Mouse (Mus musculus) lung, embryonic 15.5 days (tissue): ENCODE results near the gene Ssu72. TPM values are rescaled to one million over a fixed set of nuclear protein-coding genes. Genes with fewer than 3 reads are reported as not detected.
A peak's percentile ranks its signal among the peaks of the same experiment; 100 is the strongest.

Experiments
- ATAC-seq: fragments of 200-750 bp; cut with Nextera tagmentation; 2 replicates; pipeline ENCODE4 v1.8.0; 2017; ENCODE audit warnings: moderate number of reproducible peaks, borderline replicate concordance; ENCODE audit not compliant: low FRiP score, low TSS enrichment; ENCODE audit errors: extremely low read depth
- H3K27ac ChIP-seq: fragments of 300-500 bp; sonication (generic); 2 replicates; pipeline ENCODE4 v1.5.1; 2015; ENCODE audit warnings: moderate library complexity, mild to moderate bottlenecking, inconsistent platforms
- H3K27me3 ChIP-seq: fragments of 300-500 bp; sonication (generic); 2 replicates; pipeline ENCODE4 v1.6.1; 2015; ENCODE audit warnings: inconsistent platforms
- H3K36me3 ChIP-seq: fragments of 300-500 bp; sonication (generic); 2 replicates; pipeline ENCODE4 v1.6.1; 2015; ENCODE audit warnings: inconsistent platforms
- H3K4me1 ChIP-seq: fragments of 300-500 bp; sonication (generic); 2 replicates; pipeline ENCODE4 v1.6.1; 2015; ENCODE audit warnings: inconsistent platforms
- H3K4me2 ChIP-seq: fragments of 300-500 bp; sonication (generic); 2 replicates; pipeline ENCODE4 v1.6.1; 2015; ENCODE audit warnings: inconsistent platforms, mild to moderate bottlenecking, moderate library complexity
- H3K4me3 ChIP-seq: fragments of 300-500 bp; sonication (generic); 2 replicates; pipeline ENCODE4 v1.5.1; 2015; ENCODE audit warnings: mild to moderate bottlenecking, inconsistent platforms
- H3K9ac ChIP-seq: fragments of 300-500 bp; sonication (generic); 2 replicates; pipeline ENCODE4 v1.6.1; 2015; ENCODE audit warnings: inconsistent platforms
- H3K9me3 ChIP-seq: fragments of 300-500 bp; sonication (generic); 2 replicates; pipeline ENCODE4 v1.6.1; 2016; ENCODE audit warnings: inconsistent platforms
- WGBS: fragments of 180-500 bp; shearing (Covaris S2); methylation state at CpG from one replicate; pipeline ENCODE4 v1.1.7; 2015; 5-methylcytosine and 5-hydroxymethylcytosine counted together
- polyA plus RNA-seq: library from polyadenylated mRNA; unstranded; fragments of >200 nt; fragmentation: Nextera tagmentation; extraction: Ambion mirVana; gene quantifications from 2 replicates; pipeline ENCODE4 v1.2.1, GENCODE M21; 2015

Gene Ssu72
- polyA plus RNA-seq, 1 experiment from 2014 or later = 150 TPM

DNA sequence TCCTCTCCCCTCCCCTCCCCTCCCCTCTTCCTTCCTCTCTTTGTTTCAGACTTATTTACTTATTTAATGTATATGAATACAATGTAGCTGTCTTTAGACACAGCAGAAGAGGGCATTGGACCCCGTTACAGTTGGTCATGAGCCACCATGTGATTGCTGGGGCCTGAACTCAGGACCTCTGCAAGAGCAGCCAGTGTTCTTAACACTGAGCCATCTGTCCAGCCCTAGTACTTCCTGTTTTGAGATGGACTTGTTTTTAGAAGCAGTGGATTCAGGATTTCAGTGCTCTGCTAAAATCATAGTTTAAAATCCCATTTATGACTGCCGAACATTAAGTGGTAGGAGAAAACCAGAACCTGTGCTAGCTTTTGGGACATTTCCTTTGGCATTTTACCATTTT lies 4.0 kb downstream of the Ssu72 start:
- H3K36me3 ChIP-seq = no peaks in the 10 kb centered on the region
- peak overlapping the region; percentile 25; the same call in 1 of the 2 replicates for H3K27ac ChIP-seq
- no peak overlapping the region for H3K9ac ChIP-seq
- no peak for ATAC-seq
- WGBS = 64% methylated on average over 2 of the region's 2 CpGs
- no peaks in the 10 kb centered on the region for H3K27me3 ChIP-seq
- peaks cover 27% of the 10 kb centered on the region for H3K4me1 ChIP-seq
- no peaks in the 10 kb centered on the region for H3K9me3 ChIP-seq
- no peak overlapping the region for H3K4me3 ChIP-seq
- no peak overlapping the region for H3K4me2 ChIP-seq

- Histone ChIP-seq H3K27ac (peak overlapping the region; percentile 25), H3K9ac (no peak overlapping the region), H3K27me3 (no peaks in the 10 kb centered on the region), H3K4me2 (no peak overlapping the region), H3K36me3 (no peaks in the 10 kb centered on the region), H3K9me3 (no peaks in the 10 kb centered on the region), H3K4me1 (peaks cover 27% of the 10 kb centered on the region), H3K4me3 (no peak overlapping the region)
- no peak for ATAC-seq
Measured at GRCm38 (mm10) chr4:155708988-155709387, 4.4 kb downstream of the Ssu72 start.

- Histone ChIP-seq H3K27me3 (no peaks in the 10 kb centered on the region), H3K36me3 (peaks cover 8% of the 10 kb centered on the region), H3K9me3 (no peaks in the 10 kb centered on the region), H3K27ac (peak overlapping the region; percentile 64), H3K4me3 (no peak overlapping the region), H3K9ac (no peak overlapping the region), H3K4me1 (peaks cover 27% of the 10 kb centered on the region), H3K4me2 (0 out of 2 replicates have a peak overlapping the region, but pooled peaks have one; percentile 3)
- 59% methylated on average over 6 of the region's 6 CpGs for WGBS
- no peak for ATAC-seq
Measured at GRCm38 (mm10) chr4:155710521-155711252, 6.1 kb downstream of the Ssu72 start.

DNA sequence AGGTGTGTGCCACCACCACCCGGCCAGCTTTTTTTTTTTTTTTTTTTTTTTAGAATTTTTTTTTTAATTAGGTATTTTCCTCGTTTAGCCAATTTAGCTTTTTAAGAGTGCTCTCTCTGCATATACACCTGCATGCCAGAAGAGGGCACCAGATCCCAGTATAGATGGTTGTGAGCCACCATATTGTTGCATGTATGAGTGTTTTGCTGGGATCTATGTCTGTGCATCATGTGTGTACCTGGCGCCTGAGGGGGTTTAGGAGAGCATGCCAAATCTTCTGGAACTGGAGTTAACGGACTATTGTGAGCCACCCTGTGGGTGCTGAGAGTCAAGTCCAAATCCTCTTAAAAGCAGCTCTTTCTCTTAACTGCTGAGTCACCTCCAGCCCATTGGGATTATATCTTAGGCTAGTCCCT lies 17.1 kb downstream of the Ssu72 start:
- Histone ChIP-seq H3K36me3 (peaks cover 16% of the 10 kb centered on the region), H3K4me3 (no peak overlapping the region)
- no peak; the same call in 1 of the 2 replicates for ATAC-seq

GRCm38 (mm10) chr4:155727993-155728392 lies 23.4 kb downstream of the Ssu72 start:
- Histone ChIP-seq H3K4me3 (no peak overlapping the region), H3K36me3 (0 out of 2 replicates have a peak, but pooled peaks cover 25% of the 10 kb centered on the region), H3K9me3 (no peaks in the 10 kb centered on the region), H3K4me1 (no peaks in the 10 kb centered on the region), H3K27ac (no peak overlapping the region), H3K27me3 (no peaks in the 10 kb centered on the region), H3K9ac (no peak overlapping the region), H3K4me2 (no peak overlapping the region)
- ATAC-seq = no peak
- 84% methylated on average over 2 of the region's 2 CpGs for WGBS

More for the DNA sequence above, 17.1 kb downstream of the Ssu72 start:
- no peaks in the 10 kb centered on the region for H3K9me3 ChIP-seq
- WGBS = 64% methylated on average over 4 of the region's 4 CpGs
- no peaks in the 10 kb centered on the region for H3K27me3 ChIP-seq
- no peaks in the 10 kb centered on the region for H3K4me1 ChIP-seq
- H3K4me2 ChIP-seq = no peak overlapping the region
- no peak overlapping the region for H3K27ac ChIP-seq
- no peak overlapping the region for H3K9ac ChIP-seq

- Histone ChIP-seq H3K27me3 (no peaks in the 10 kb centered on the region), H3K9ac (no peak overlapping the region), H3K4me1 (peaks cover 15% of the 10 kb centered on the region), H3K36me3 (peaks cover 18% of the 10 kb centered on the region; the same call in 1 of the 2 replicates), H3K9me3 (no peaks in the 10 kb centered on the region), H3K27ac (0 out of 2 replicates have a peak overlapping the region, but pooled peaks have one; percentile 85), H3K4me3 (no peak overlapping the region), H3K4me2 (0 out of 2 replicates have a peak overlapping the region, but pooled peaks have one; percentile 87)
- 79% methylated on average over 10 of the region's 10 CpGs for WGBS
- ATAC-seq = no peak
Measured at GRCm38 (mm10) chr4:155733267-155733666, 28.7 kb downstream of the Ssu72 start.

GRCm38 (mm10) chr4:155734350-155734941 lies 29.8 kb downstream of the Ssu72 start, which contains the start of gene Tmem240:
Tmem240 (plus strand) TSS chr4:155734800.
- under 1% methylated on average over 30 of the region's 35 CpGs for WGBS
- peaks cover 19% of the 10 kb centered on the region for H3K36me3 ChIP-seq
- H3K9ac ChIP-seq = peak within 1 kb of the TSS; percentile 69
- no peaks in the 10 kb centered on the region for H3K9me3 ChIP-seq
- ATAC-seq = peak; percentile 92
- H3K4me1 ChIP-seq = peaks cover 15% of the 10 kb centered on the region
- peak within 1 kb of the TSS; percentile 85 for H3K27ac ChIP-seq
- H3K4me3 ChIP-seq = peak within 1 kb of the TSS; percentile 90
- H3K27me3 ChIP-seq = no peaks in the 10 kb centered on the region
- peak within 1 kb of the TSS; percentile 87 for H3K4me2 ChIP-seq

- WGBS = under 1% methylated on average over 48 of the region's 79 CpGs
- peaks cover 26% of the 10 kb centered on the region for H3K36me3 ChIP-seq
Measured at GRCm38 (mm10) chr4:155734951-155735702, 30.5 kb downstream of the Ssu72 start.

GRCm38 (mm10) chr4:155735788-155736187 lies 31.2 kb downstream of the Ssu72 start:
- no peak overlapping the region for H3K27ac ChIP-seq

More at GRCm38 (mm10) chr4:155734951-155735702, 30.5 kb downstream of the Ssu72 start:
- Histone ChIP-seq H3K4me2 (peak overlapping the region; percentile 87), H3K4me1 (peaks cover 15% of the 10 kb centered on the region), H3K9ac (peak overlapping the region; percentile 69), H3K9me3 (no peaks in the 10 kb centered on the region), H3K27ac (peak overlapping the region; percentile 85), H3K4me3 (peak overlapping the region; percentile 90), H3K27me3 (no peaks in the 10 kb centered on the region)
- ATAC-seq = peak; percentile 72

DNA sequence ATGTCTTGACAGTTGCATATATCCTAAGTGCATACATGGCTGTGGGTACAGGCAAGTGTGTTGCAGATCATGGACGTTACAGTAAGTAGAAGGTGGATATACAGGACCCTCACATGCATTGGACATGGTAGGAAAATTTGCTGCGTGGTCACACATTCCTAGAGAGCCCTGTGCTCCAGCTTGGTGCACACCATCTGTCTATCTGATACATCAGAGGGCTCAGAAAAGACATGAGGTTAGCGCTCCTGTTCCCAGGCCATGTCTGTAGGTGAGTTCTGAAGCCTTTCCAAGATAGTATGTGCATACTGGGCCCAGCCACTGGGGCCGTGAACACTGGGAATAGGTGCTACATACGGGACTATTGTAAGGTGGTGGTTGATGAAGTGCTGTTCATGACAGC lies 31.8 kb downstream of the Ssu72 start:
- Histone ChIP-seq H3K36me3 (peaks cover 29% of the 10 kb centered on the region), H3K9me3 (no peaks in the 10 kb centered on the region), H3K4me2 (no peak overlapping the region), H3K9ac (no peak overlapping the region), H3K4me3 (no peak overlapping the region), H3K4me1 (peaks cover 15% of the 10 kb centered on the region), H3K27me3 (no peaks in the 10 kb centered on the region), H3K27ac (no peak overlapping the region)
- 78% methylated on average over 5 of the region's 5 CpGs for WGBS
- ATAC-seq = no peak

More at GRCm38 (mm10) chr4:155735788-155736187, 31.2 kb downstream of the Ssu72 start:
- 70% methylated on average over 5 of the region's 5 CpGs for WGBS
- peaks cover 15% of the 10 kb centered on the region for H3K4me1 ChIP-seq
- no peaks in the 10 kb centered on the region for H3K9me3 ChIP-seq
- no peaks in the 10 kb centered on the region for H3K27me3 ChIP-seq
- no peak for ATAC-seq
- H3K4me3 ChIP-seq = peak overlapping the region; percentile 90
- H3K4me2 ChIP-seq = peak overlapping the region; percentile 87
- peak overlapping the region; percentile 69 for H3K9ac ChIP-seq
- H3K36me3 ChIP-seq = peaks cover 29% of the 10 kb centered on the region

GRCm38 (mm10) chr4:155738262-155738661 lies 33.7 kb downstream of the Ssu72 start:
- no peaks in the 10 kb centered on the region for H3K27me3 ChIP-seq
- no peak overlapping the region for H3K27ac ChIP-seq
- H3K4me2 ChIP-seq = no peak overlapping the region
- H3K9ac ChIP-seq = no peak overlapping the region
- peaks cover 15% of the 10 kb centered on the region for H3K4me1 ChIP-seq
- WGBS = 44% methylated on average over 8 of the region's 8 CpGs
- H3K9me3 ChIP-seq = no peaks in the 10 kb centered on the region
- H3K36me3 ChIP-seq = peaks cover 35% of the 10 kb centered on the region
- no peak for ATAC-seq
- H3K4me3 ChIP-seq = no peak overlapping the region
